Mouse (Mus musculus) layer of hippocampus, adult 2 months (tissue): Measurements from ENCODE around the gene Hcrt. TPM values are rescaled to one million over a fixed set of nuclear protein-coding genes. Genes with fewer than 3 reads are reported as not detected.

ENCODE experiments used
- DNase-seq, 2 experiments: peaks; one replicate each; pipeline ENCODE4 v3.0.0; 2022; ENCODE audit warnings: low spot score in 2 of 2
- H3K27ac ChIP-seq: fragments of 200-600 bp; 2 replicates; pipeline ENCODE4 v1.8.1; 2022
- H3K4me3 ChIP-seq: fragments of 200-600 bp; 2 replicates; pipeline ENCODE4 v1.8.1; 2022; ENCODE audit warnings: mild to moderate bottlenecking
- CTCF ChIP-seq: fragments of 200-600 bp; conservative IDR thresholded peaks from 2 replicates; pipeline ENCODE4 v1.8.1; 2022; ENCODE audit warnings: antibody characterized with exemption, mild to moderate bottlenecking, moderate library complexity
- total RNA-seq, 2 experiments: library from RNA; stranded (reverse); gene quantifications; 2 replicates each; pipeline ENCODE4 v1.2.3; 2021

The Hcrt gene
- total RNA-seq, 2 experiments from 2014 or later = not detected

DNA sequence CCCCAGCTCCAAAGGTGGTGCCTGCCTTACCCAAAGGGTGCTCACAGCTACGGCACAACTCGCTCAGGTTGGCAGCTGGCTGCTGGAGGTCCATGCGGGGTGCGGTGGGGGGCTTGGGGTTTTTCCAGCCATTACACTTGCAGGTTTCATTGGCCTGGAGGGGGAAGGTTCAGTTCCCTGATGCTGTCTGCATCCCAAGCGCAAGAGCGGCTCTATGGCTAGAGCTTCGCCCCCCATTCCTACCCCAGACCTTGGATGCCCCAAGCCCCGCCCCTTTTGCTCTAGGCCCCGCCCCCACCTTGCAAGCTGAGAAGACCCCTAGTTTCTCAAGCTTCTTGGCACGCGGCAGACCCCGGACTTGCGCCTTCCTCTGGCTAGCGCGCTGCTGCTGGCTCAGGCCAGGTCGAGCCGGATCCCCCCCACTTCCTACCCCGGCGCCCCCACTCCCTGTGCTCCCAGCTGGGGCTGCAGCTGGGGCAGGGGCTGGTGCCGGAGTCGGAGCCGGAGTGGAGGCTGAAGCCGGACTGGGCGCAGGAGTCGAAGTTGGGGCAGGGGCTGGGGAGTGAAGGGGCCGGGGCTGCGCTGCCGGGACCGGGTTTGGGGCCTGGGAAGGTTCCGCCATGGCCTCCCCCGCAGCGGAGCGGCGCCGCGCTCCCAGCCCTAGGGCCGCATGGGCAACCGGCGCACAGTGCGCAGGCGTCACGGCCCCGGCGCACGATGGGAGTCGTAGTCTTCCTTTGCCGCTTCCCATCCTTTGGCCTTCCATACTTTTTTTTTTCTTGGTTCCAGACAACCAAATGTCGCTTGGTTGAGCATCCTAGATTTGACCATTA, 50.7 kb downstream of the Hcrt start, which contains the start of gene Kat2a:
Gene Kat2a, minus strand, starts transcription at position 683 of the 833 bp plus-strand sequence.
- Histone ChIP-seq H3K4me3 (peak within 1 kb of the TSS; percentile 76), H3K27ac (peak within 1 kb of the TSS; percentile 92)
- no peak for TF ChIP-seq CTCF
- peak; percentile 83 to 88 for DNase-seq

Other genes with a start within 250 kb of the Hcrt start
- 100 to 1,000 TPM; 103 to 117 TPM for gene Acly, start 234.9 kb downstream of the Hcrt start, total RNA-seq
- 1 to 10 TPM; 1.3 to 1.7 TPM for gene Ttc25, start 217.3 kb downstream of the Hcrt start, total RNA-seq
- gene Cnp, start 188.0 kb downstream of the Hcrt start, total RNA-seq = 100 to 1,000 TPM; 168 to 183 TPM
- gene Nkiras2, start 143.7 kb downstream of the Hcrt start, total RNA-seq = 10 to 100 TPM; 11.8 to 13.1 TPM
- gene Dnajc7, start 142.8 kb downstream of the Hcrt start, total RNA-seq = 100 to 1,000 TPM; 242 to 257 TPM
- gene Zfp385c, start 70.5 kb downstream of the Hcrt start, total RNA-seq = under 1 TPM; 0.20 to 0.67 TPM
- gene Dhx58, start 58.7 kb downstream of the Hcrt start, total RNA-seq = 1 to 10 TPM; 1.6 to 2.3 TPM
- gene Kat2a, start 50.5 kb downstream of the Hcrt start, total RNA-seq = 10 to 100 TPM; 55.4 to 57.8 TPM
- not detected for gene Hspb9, start 49.1 kb downstream of the Hcrt start, total RNA-seq
- gene Rab5c, start 24.7 kb downstream of the Hcrt start, total RNA-seq = 100 to 1,000 TPM; 137 to 148 TPM
- gene Kcnh4, start 3.0 kb downstream of the Hcrt start, total RNA-seq = 1 to 10 TPM; 1.8 to 2.8 TPM
- gene Ghdc, start 8.0 kb upstream of the Hcrt start, total RNA-seq = 1 to 10 TPM; 4.3 to 5.2 TPM
- 10 to 100 TPM; 11.6 to 13.8 TPM for gene Stat5b, start 87.8 kb upstream of the Hcrt start, total RNA-seq
- gene Stat5a, start 96.4 kb upstream of the Hcrt start, total RNA-seq = 1 to 10 TPM; 1.7 to 2.0 TPM
- 10 to 100 TPM; 39.5 to 42.3 TPM for gene Stat3, start 176.6 kb upstream of the Hcrt start, total RNA-seq
- 10 to 100 TPM; 14.3 to 16.3 TPM for gene Cavin1, start 208.0 kb upstream of the Hcrt start, total RNA-seq
- 100 to 1,000 TPM; 457 to 476 TPM for gene Atp6v0a1, start 246.5 kb upstream of the Hcrt start, total RNA-seq